Mouse (Mus musculus): Measurements from ENCODE around the gene Engase.

The Engase gene

DNA sequence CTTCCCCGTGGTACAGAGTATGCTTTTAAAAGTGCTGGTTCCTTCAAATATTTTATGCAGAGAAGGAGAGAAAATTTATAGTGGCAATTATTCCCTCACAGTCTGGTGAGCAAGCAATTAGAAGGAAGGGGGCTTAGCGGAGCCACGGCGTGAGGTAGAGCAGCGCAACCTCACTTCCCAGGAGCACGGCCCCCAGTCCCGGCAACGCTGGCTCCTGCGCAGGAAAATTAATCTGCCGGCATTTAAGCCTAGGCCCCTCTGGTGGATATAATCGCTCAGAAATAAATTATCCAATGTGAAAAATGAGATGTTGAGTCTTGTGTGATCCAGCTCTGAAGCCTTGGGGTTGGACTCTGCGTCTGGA lies 12.3 kb downstream of the Engase start:
- DNase-seq (ENCODE audit: low spot score): no peak

DNA sequence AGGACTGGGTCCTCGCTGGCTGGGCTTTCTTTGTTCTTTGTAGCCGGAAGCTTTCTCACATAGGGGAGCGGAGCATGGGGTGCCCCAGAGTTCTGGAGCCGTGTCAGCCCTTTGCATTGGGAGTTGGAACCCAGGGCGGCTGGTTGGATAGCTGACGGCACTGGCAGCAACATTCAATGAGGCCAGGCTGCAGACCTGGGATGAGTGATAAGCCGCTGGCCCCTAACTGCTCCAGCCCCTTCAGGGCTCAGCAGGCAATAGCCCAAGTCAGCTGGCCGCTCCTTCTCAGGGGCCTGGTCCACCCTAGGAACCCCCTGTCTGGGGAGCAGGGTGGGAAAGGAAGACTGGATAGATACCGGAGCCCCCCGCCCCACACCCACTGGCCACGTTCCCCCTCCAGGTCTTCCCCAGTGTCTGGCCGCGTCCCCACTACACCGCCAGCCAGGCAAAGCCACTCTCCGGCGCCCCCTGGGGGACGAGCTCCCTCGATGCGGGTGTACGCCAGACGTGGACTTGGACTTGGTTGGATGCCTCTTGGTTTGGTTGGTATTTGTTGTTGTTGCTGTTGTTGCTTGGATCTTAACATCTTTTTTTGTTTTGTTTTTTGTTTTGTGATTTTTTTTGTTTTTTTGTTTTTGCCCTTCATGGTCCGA lies 14.1 kb downstream of the Engase start:
- DNase-seq (ENCODE audit: low spot score): peak; percentile 83

DNA sequence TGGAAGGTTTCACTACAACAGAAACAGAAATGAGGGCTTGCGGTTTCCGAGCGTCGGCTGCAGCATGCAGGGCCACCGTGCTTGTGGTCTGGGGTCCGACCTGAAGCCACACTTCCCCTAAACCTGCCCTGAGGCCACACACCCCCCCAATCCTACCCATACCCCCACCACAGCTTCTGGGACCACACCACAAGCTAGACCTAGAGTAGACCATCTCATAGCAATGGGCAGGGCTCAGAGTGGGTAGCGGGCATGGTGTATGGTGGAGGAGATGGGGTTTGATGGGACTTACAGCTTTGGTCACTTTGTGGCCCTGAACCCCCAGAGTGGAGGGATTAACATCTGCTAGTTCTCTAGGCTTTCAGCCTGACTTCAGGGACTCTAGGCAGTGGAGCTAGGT lies 14.6 kb downstream of the Engase start:
- no peak for DNase-seq (ENCODE audit: low spot score)

DNA sequence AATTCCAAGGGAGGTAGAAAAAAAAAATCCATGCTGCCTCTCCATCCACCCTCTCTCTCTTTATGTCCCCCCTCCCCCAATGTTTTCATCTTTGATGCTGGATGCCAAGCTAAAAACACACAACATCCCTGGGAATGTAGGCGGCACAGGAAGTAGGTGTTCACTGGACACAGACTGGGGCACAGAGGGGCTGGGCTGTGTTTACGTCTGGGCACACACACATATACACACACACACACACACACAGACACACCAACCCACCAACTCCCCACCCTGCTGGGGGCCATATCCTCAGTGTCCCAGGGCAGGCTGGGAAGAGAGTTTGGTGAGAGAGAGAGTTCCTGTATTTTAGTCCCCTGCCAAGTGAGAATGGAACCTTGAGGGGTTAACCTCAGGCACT lies 16.8 kb downstream of the Engase start:
- no peak for DNase-seq (ENCODE audit: low spot score)

DNA sequence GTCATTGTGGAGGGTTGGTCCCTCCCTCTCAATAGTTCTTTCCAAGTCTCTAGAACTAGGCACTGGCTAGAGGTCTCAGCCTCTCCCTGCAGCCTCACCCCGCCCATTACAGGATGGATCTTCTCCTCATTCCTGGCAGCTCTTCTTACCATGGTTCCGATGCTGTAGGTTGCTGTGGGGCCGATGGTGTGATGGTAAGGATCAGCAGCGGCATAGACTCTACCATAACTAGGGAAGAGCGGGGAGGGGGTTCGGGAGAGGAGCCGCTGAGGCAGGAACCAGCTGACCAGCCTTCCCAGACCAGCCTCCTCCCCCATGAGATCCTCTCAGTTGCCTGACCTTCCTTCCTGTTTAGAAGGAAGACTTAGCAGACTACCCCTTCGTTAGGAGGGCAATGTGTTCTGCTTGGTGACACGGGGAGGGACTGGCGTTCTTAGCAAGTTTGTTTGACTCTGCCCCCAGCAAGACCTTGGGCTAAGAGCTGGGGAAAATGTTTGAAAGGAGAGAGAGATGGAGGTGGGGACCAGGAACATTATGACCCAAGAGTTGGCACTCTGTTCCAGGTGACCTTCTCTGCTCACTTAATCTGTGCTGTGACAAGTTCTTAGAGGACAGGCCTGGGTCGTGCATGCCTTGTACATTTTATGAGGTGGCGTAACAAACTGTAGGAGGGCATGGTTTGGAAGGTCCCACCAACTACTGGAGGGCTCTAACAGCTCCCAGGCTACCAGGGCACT lies 17.5 kb downstream of the Engase start:
- DNase-seq (ENCODE audit: low spot score): no peak

DNA sequence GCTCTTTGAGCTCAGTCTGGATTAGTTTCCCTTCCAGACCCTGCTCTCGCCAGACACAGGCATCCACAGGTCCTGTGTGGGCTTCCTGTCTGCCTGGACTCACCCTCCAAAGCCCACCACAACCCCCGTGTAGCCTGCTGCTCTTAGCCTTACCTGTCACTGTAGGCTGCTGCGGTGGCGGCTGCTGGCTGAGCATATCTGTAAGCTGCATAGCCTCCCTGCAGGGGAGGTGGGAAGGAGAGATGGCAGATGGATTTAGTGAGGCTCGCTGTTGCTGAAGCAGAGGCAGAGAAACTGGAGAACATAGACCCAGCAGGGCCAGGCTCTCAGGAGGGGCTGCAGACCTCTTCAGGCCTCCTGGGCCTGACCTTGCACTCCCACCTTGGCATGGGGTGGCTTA lies 18.4 kb downstream of the Engase start:
- no peak for DNase-seq (ENCODE audit: low spot score)

DNA sequence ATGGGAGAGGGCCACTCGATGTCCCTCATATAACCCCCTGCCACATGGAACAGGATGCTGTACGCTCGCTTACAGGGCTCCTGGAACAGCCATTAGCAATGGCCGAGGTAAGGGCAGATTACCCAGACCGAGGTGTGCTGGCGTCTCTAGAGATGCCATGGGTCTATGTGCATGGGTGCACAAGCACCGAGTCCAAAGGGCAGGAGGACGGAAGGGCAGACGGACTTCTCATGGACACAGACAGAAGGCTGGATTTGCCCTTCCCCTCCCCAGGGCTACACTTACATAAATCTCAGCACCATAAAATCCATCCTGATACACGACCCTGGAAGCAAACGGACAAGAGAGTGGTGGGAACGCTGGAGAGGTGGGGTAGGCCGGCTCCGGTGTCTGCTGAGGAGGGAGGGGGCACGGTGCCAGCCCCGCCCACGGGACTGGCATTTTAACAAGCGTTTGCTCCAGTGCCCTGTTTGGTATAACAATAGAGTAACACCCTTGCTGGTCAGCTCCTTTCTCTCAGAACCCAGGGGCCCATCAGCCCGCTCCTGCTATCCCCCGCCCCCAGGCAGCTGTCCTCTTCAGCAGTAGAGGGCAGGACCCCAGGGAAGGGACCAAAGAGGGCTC lies 19.5 kb downstream of the Engase start:
- no peak for DNase-seq (ENCODE audit: low spot score)

DNA sequence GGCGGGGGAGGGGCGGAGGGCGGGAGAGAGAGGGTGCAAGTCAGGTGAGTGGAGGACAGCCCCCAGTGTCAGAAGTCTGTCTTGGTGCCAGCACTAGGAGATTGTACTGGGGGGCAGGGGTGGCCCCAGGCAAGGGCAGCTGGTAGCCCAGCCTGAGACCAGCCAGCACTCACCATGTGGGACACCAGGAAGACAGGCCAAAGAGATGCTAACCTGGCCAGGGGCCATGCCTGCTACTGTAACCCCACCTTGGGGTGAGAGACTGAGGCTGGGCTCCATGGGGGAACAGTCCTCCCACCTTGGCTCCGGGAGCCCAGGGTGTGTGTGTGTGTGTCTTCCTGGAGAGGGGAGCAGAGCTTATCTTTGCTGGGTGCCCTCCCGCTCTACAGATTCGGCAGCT lies 26.4 kb downstream of the Engase start:
- no peak for DNase-seq (ENCODE audit: low spot score)

DNA sequence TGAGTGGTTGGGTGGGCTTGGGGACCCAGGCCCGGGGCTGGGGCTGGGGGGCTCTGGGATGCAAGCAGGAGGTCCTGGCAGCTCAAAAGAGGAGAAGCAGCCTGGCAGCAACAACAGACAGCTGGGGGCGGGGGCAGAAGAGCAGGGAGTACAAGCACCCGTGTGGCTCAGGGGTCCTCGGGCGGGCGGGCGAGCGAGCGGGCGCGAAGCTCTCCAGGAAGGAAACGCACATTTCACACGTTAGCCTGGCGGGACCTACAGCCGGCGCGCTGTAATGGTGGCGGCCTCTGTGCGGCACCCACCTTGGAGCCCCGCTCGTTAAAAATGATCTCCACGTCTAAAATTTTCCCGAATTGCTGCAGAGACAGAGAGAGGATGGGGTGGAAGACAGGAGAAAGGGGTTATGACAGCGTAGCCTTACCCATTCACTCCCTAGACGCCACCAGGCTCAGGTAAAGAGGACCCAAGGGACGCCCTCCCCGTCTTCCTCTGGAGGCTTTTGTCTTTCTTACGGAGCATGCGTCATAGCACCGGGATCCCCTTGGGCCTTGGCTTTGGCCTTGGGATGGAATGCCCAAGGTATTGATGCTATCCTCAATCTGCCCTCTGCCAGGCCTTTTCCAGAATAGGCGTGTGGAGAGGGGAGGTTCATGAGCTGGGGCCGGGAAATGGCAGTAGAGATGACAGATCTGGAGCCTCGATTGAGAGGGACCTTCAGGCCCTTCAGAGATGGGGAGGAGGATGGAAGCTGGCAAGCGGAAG lies 27.0 kb downstream of the Engase start:
- DNase-seq (ENCODE audit: low spot score): no peak

DNA sequence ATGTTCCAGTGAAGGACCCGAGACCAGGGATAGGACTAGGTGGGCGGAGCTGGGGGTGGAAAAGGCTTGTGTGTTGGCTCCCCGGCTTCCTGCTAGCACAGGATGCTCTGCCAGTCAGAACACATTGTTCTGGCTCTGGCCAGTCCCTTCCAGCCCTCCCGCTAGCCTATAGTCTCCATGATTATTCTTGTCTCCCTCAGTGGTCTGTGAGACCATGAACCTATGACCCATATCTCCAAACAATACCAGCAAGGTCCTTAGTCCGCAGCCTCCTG lies 27.5 kb downstream of the Engase start:
- no peak for DNase-seq (ENCODE audit: low spot score)

DNA sequence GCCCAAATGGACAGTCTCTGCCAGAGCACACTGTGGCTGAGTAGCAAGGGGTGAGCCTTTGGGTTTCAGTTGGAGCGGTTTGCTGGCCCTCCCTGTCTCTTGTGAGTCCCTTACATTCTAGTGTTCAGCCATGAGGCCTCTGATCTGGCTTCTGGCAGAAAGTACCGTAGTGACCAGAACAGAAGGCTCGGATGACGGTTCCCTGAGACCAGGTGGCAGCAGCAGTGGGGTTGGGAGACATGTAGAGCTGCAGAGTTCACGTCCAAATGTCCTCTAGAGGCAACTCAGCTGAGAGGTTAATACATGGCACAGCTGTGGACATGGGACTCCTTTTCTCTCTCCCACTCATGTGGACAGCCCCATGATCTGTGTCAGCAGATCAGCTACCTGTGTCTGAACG lies 30.5 kb downstream of the Engase start:
- DNase-seq (ENCODE audit: low spot score): no peak

DNA sequence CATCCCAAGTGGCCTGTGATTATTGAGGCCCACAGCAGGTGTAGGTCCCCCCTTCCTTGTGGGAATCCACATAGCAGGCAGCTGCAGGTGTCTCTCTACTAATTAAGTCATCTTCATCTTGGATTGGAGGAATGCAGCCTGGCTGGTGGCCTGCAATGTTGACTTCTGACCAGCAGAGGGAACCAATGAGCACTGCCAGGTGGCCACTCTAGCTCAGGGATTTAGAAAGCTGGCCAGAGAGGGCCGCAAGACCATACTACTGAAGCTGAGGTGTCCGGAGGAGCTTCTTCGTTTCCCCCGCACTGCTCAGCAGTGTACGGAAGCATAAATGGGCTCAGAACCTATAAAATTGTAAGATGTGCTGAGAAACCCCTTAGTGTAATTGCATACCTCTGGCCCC lies 31.3 kb downstream of the Engase start:
- DNase-seq (ENCODE audit: low spot score): peak; percentile 75

DNA sequence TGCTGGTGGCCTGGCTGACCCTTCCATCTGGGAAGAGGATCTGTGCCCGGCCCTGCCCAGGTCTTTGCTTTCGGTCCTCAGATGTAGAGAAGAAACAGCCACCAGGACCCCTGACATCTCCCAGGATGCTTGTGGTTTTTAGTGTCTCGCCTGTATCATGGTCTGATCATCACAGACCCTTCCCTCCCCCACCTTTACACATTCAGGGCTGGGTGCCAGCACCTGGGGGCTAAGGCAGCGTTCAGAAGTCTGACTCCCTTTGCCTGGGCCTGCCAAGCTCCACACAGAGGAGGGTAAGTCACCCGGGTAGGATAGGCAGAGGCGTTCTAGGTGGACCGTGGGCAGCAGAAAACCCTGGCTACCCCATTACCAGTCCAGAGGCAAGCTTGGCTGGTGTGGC lies 31.7 kb downstream of the Engase start:
- no peak for DNase-seq (ENCODE audit: low spot score)

DNA sequence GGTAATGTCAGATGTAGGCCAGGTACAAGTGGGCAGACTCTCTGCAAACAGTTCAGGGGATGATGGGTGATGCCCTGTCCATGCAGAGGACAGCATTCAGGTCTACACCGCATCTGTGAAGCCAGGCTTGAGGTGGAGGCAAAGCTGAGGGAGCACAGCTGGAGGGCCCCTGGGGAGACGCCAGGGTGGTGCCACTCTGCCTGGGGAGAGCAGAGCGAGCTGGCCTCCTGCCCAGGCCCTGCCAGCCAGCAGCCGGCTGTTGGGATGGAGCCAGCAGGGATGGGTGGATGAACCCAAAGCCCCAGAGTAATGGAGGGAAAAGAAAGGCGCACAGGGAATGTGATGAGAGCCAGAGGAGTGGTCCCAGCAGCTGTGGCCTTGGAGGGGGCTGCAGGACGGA lies 35.2 kb downstream of the Engase start:
- peak; percentile 27 for DNase-seq (ENCODE audit: low spot score)

DNA sequence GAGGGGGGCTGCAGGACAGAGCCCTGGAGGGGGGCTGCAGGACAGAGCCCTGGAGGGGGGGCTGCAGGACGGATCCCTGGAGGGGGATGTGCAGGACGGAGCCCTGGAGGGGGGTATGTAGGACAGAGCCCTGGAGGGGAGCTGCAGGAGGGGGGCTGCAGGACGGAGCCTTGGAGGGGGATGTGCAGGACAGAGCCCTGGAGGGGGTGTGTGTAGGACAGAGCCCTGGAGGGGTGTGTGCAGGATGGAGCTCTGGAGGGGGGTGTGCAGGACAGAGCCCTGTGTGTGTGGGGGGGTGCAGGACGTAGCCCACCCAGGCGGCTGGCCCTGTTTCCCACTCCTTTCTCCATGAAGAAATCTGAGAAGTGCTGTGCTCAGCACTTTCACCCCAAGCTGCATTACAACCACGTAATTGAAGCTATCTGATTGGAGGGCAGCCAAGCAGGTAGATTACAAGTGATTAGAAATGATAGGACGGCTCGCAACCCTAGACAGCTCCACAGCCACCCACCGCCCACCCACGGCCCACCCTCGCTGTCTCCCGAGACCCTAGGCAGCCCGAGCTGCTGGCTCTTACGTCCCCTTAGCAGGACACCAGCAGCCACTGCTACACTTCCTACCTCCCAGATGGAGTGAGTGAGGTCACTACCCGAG lies 35.8 kb downstream of the Engase start:
- no peak for DNase-seq (ENCODE audit: low spot score)

DNA sequence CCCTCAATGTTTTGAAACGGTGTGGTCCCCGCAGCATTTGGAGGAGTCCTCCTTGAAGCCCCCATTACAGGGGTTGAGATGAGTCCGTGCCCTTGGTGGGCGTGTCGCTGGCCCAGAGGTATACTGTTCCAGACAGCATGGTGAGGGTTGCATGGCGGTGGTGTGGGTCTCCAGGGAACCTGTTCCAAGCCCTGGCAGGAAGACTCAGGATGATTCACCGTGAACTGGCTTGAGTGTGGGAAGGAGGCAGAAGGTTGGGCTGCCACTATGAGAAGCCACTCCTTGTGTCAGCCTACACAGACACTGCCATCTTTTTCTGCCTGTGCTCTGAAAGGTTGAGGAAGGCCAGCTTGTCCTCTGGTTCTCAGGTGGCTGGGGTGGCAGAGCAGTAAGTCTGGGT lies 41.3 kb downstream of the Engase start:
- no peak for DNase-seq (ENCODE audit: low spot score)

DNA sequence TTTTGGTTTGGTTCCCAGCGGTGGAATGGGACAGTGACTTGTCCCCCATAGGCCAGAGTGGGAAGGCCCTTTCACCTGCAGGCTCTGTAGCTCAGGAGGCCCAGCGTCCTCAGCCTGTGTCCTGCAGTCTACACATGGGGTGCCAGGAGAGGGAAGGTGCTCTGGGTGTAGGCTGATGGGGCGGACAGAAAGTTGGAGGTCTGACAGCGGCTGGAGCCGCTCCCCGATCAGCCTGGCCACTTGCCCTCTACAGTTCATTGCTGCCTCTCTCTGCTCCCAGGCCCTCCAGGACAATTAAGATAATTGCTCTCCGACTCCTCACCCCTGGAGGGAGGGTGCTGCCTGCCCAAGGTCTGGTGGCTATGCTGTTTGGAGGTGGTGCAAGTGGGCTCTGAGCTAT lies 42.1 kb downstream of the Engase start:
- DNase-seq (ENCODE audit: low spot score): no peak

DNA sequence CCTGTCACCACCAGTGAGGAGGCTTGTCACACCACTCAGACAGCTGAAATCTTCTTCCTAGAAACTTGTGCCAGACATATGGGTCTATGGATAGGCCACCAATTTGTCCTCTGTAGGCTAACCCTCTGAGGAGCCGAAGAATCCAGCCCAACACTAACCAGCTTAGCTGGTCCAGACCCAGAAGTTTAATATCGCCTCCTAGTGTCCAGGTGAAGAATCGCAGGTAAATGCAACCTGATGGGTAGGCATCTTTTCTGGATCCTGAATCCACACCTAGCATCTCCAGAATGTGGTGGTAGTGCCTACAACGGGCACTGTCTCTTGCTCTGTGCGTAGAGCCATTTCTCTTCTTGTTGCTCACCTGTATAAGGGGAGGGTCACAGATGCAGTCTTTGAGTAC lies 43.6 kb downstream of the Engase start:
- DNase-seq (ENCODE audit: low spot score): no peak

DNA sequence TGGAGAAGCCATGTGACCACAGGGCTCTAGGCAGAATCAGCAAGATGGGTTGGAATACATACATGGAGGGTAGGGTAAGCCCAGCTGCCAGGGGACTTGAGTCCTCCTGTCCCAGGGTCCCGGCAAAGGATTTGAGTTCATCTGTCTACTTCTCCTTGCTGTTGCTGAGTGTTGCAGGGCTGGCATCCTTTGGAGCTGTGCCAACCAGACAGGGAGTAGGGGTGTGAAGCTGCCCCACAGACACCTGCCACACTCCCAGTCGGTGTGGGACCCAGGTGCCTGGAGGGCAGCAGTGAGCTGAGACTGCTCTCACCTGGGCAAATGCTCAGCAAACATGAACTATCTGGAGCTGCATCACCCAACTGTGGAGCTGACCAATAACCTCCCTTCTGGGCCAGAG lies 44.3 kb downstream of the Engase start:
- DNase-seq (ENCODE audit: low spot score): no peak

DNA sequence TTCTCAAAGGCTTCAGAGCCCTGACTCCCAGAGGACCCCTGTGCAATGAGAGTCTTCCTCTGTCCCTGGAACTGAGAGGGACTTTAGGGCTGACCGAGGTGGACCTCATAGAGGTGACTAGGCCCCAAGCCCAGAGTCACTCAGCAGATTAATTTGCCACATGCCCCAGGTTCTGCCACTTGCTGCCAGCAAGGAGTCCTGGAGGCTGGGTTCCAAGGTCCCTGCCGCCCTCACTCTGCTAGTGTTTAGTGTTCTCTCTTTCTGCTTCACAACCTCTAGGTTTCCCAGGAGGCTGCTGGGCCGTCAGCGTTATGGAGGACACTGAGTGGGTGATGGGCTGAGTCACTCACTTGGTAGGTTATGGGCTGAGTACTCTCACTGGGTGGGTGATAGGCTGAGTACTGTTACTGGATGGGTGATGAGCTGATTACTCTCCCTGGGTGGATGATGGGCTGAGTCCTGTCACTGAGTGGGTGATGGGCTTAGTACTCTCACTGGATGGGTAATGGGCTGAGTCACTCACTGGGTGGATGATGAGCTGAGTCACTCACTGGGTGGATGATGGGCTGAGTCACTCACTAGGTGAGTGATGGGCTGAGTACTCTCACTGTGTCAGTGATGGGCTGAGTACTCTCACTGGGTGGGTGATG lies 47.0 kb downstream of the Engase start:
- no peak for DNase-seq (ENCODE audit: low spot score)

DNA sequence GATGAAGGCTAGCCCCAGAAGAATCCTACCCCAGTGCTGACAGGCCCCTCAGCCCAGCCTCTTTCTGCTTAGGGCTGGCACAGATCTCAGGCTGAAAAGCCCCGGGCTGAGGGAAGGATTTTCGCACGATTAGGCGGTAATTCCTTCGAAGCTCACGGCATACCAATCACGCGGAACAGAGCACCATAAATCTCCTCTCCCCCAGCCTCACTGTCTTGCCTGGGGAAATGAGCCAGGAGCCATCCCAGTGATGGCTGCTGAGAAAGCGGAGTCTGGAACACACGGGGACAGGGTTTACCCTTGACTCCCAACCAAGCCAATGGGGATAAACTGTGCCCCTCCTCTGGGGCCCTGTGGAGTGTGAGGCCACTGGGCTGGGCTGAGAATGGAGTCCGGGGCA lies 48.4 kb downstream of the Engase start:
- DNase-seq (ENCODE audit: low spot score): no peak

DNA sequence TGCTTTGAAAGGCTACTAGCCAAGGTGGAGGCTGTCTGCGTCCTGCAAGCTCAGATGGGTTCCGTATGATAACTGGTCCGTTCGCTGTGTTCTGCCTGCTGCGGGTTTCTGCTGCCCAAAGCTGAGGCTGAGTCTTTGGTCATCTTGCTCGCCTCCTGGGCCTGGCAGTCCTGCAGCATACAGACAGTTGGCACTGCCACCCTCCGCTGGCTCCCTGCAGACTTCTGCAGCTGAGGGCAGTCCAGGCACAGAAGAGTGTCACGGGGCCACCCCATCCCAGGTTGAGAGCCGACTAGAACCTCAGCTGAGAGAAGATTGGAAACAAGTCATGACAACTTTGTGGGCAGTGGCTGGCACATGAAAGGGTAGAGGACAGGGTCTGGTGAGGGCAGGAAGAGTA lies 52.1 kb downstream of the Engase start:
- no peak for DNase-seq (ENCODE audit: low spot score)
